Comparison of ENCODE assay signal across 9 mouse cellular contexts in the genomic region with DNA sequence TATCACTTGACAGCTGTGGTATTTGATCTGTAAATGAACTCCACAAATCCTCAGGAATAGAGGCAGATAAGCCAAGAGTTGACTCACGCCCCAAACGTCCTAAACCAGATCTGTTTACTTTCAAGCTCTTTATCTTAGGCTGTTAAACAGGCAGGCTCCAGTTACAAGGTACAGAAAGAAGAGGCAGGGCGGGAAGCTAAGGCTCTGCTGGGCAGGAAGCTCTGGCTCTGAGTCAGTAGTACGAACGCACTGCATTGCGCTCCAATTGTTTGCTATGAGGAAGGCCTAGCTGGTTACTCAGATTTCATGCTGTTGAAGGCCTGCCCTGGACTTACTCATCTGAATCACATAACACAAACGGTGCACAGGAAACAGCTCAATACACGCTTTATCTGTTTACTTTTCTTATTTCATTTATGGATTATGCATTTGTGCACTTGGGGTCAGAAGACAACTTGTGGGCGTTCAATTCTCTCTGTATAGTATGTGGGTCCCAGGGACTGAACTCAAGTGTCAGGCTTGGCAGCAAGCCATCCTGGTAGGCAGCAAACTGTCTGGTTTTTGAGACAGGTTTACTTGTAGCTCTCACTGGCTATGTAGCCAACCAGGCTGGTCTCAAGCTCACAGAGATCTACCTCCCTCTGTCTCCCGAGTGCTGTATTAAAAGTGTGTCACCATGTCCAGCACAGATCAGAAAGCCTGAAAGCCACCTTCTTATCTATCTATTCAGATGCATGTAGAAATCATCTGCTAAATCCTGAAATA. TPM values are rescaled to one million over a fixed set of nuclear protein-coding genes. Genes with fewer than 3 reads are reported as not detected.
DNase-seq lines count a peak whose midpoint lies in the region; ATAC-seq and TF ChIP-seq lines count a peak whose summit lies in the region.
"Had no signal": no experiment of that assay in that cellular context is flagged by ENCODE, and none has a peak within 500 bp of the region (broad histone marks: within the 10 kb centered on the region; RNA-seq: fewer than 3 reads in every experiment).

No protein-coding gene starts in this region.

- H3K36me3 ChIP-seq in heart, embryonic 13.5 days, result peaks cover 18% of the 10 kb centered on the region
- H3K36me3 ChIP-seq in liver, postnatal 0 days (replicated peaks; ENCODE audit: insufficient read depth, low read length), result no peaks in the 10 kb centered on the region; the same call in 1 of the 2 replicates
- H3K36me3 ChIP-seq in midbrain, embryonic 13.5 days, result peaks cover 53% of the 10 kb centered on the region

- DNase-seq in 3T3-L1 (ENCODE audit: low read depth, low spot score) (peak; percentile 96), Patski (ENCODE audit: low read depth, low spot score) (peak; percentile 71)
- no peak for DNase-seq in liver, postnatal 0 days
- DNase-seq in right cerebral cortex, postnatal 14 days, result no peak
- DNase-seq in cerebellum, adult 11-12 months, result no peak
- DNase-seq in neural tube, embryonic 10.5 days (ENCODE audit: extremely low spot score, low spot score), result no peak

- CTCF ChIA-PET in Patski (lab: Charles Lee), result interaction anchor here (0.8 to 2.1 kb wide), 18 partner anchors 9 to 441 kb away, joined by 3 to 7 read pairs (median 4); no protein-coding TSS in a partner anchor

- WGBS in heart, embryonic 13.5 days, result 7% methylated on average over 10 of the region's 10 CpGs
- 33% methylated on average over 10 of the region's 10 CpGs for WGBS in liver, postnatal 0 days (ENCODE audit: insufficient replicate concordance)
- 74% methylated on average over 10 of the region's 10 CpGs for WGBS in midbrain, embryonic 13.5 days

- H3K4me1 ChIP-seq in heart, embryonic 13.5 days, result peaks cover 74% of the 10 kb centered on the region
- peaks cover 6% of the 10 kb centered on the region for H3K4me1 ChIP-seq in liver, postnatal 0 days (ENCODE audit: insufficient read depth)
- no peaks in the 10 kb centered on the region for H3K4me1 ChIP-seq in midbrain, embryonic 13.5 days (replicated peaks)

- H3K9ac ChIP-seq in heart, embryonic 13.5 days, result peak overlapping the region; percentile 72
- no peak overlapping the region for H3K9ac ChIP-seq in liver, postnatal 0 days (replicated peaks)
- H3K9ac ChIP-seq in midbrain, embryonic 13.5 days (replicated peaks), result no peak overlapping the region

- POLR2A ChIA-PET in Patski (lab: Charles Lee), result no interaction called here

- no peak overlapping the region for H3K4me3 ChIP-seq in heart, embryonic 13.5 days
- no peak overlapping the region for H3K4me3 ChIP-seq in liver, postnatal 0 days (ENCODE audit: low read depth, low read length)
- H3K4me3 ChIP-seq in midbrain, embryonic 13.5 days (replicated peaks), result no peak overlapping the region
- H3K4me3 ChIP-seq: megakaryocyte, embryonic 14.5 days had no signal

- in situ Hi-C loops in Patski (cut with MboI; ENCODE audit: low pct_unique_long_range_greater_than_20kb), result no loop called here

- no peak for TF ChIP-seq CTCF in Patski (IDR thresholded peaks at IDR 0.05)
- no peak for TF ChIP-seq CTCF in liver, postnatal 0 days (IDR thresholded peaks at IDR 0.05; ENCODE audit: low read depth)

- peak; percentile 99 for ATAC-seq in Patski
- no peak; the same call in 1 of the 2 replicates for ATAC-seq in heart, embryonic 13.5 days (ENCODE audit: extremely low read depth, insufficient number of reproducible peaks, low FRiP score, low TSS enrichment)
- ATAC-seq in liver, postnatal 0 days, result peak; percentile 67
- no peak for ATAC-seq in midbrain, embryonic 13.5 days

- peak overlapping the region; percentile 98 for H3K27ac ChIP-seq in heart, embryonic 13.5 days (replicated peaks)
- H3K27ac ChIP-seq in liver, postnatal 0 days (ENCODE audit: low read depth), result peak overlapping the region; percentile 23; the same call in 1 of the 2 replicates
- no peak overlapping the region for H3K27ac ChIP-seq in midbrain, embryonic 13.5 days

- H3K9me3 ChIP-seq in heart, embryonic 13.5 days, result no peaks in the 10 kb centered on the region
- H3K9me3 ChIP-seq in liver, postnatal 0 days (ENCODE audit: low read length), result no peaks in the 10 kb centered on the region
- no peaks in the 10 kb centered on the region for H3K9me3 ChIP-seq in midbrain, embryonic 13.5 days
- H3K9me3 ChIP-seq: megakaryocyte, embryonic 14.5 days had no signal

- H3K27me3 ChIP-seq in Patski, result no peaks in the 10 kb centered on the region
- no peaks in the 10 kb centered on the region for H3K27me3 ChIP-seq in heart, embryonic 13.5 days (replicated peaks)
- H3K27me3 ChIP-seq in liver, postnatal 0 days (ENCODE audit: insufficient read depth, low read length), result no peaks in the 10 kb centered on the region
- H3K27me3 ChIP-seq in midbrain, embryonic 13.5 days, result no peaks in the 10 kb centered on the region
- H3K27me3 ChIP-seq: megakaryocyte, embryonic 14.5 days had no signal

- TF ChIP-seq EP300 in liver, postnatal 0 days (IDR thresholded peaks at IDR 0.05; ENCODE audit: low read depth), result no peak

- H3K4me2 ChIP-seq in heart, embryonic 13.5 days, result peak overlapping the region; percentile 29
- H3K4me2 ChIP-seq in liver, postnatal 0 days (ENCODE audit: low read depth, low read length), result no peak overlapping the region
- H3K4me2 ChIP-seq in midbrain, embryonic 13.5 days (replicated peaks), result no peak overlapping the region

RNA-seq across cellular contexts. Expression of gene Miga1, which starts 31.5 kb away (rescaled TPM):
- polyA plus RNA-seq in Patski (2021), result 12.0 TPM
- polyA plus RNA-seq in heart, embryonic 13.5 days (2015; fragmentation: Nextera tagmentation; extraction: Ambion mirVana), result 10.8 and 12.0 TPM in 2 replicates
- 2.6 and 3.2 TPM in 2 replicates for polyA plus RNA-seq in liver, postnatal 0 days (2015; fragmentation: Nextera tagmentation; extraction: Ambion mirVana)
- 18.1 TPM in 2 replicates for polyA plus RNA-seq in midbrain, embryonic 13.5 days (2015; fragmentation: Nextera tagmentation; extraction: Ambion mirVana)

RNA-seq across cellular contexts. Expression of gene Usp33, which starts 37.6 kb away (rescaled TPM):
- 90.3 TPM for polyA plus RNA-seq in Patski (2021)
- 25.5 and 28.2 TPM in 2 replicates for polyA plus RNA-seq in heart, embryonic 13.5 days (2015; fragmentation: Nextera tagmentation; extraction: Ambion mirVana)
- 11.1 and 13.6 TPM in 2 replicates for polyA plus RNA-seq in liver, postnatal 0 days (2015; fragmentation: Nextera tagmentation; extraction: Ambion mirVana)
- polyA plus RNA-seq in midbrain, embryonic 13.5 days (2015; fragmentation: Nextera tagmentation; extraction: Ambion mirVana), result 79.1 and 85.8 TPM in 2 replicates

RNA-seq across cellular contexts. Expression of gene Nexn, which starts 42.5 kb away (rescaled TPM):
- polyA plus RNA-seq in Patski (2021), result 20.6 TPM
- 192 and 211 TPM in 2 replicates for polyA plus RNA-seq in heart, embryonic 13.5 days (2015; fragmentation: Nextera tagmentation; extraction: Ambion mirVana)
- 1.1 and 2.4 TPM in 2 replicates for polyA plus RNA-seq in liver, postnatal 0 days (2015; fragmentation: Nextera tagmentation; extraction: Ambion mirVana)
- 1.9 and 2.8 TPM in 2 replicates for polyA plus RNA-seq in midbrain, embryonic 13.5 days (2015; fragmentation: Nextera tagmentation; extraction: Ambion mirVana)

Comparison
In these comparisons a context has a peak if more than half of its experiments do, and no peak if none do; other contexts are left out.
1. DNase-seq: peak in 3T3-L1 (single experiment) and Patski (single experiment); none in liver, postnatal 0 days (single experiment), right cerebral cortex, postnatal 14 days (single experiment), cerebellum, adult 11-12 months (single experiment) and neural tube, embryonic 10.5 days (single experiment).
2. ATAC-seq: peak in Patski (single experiment) and liver, postnatal 0 days (single experiment); none in heart, embryonic 13.5 days (single experiment) and midbrain, embryonic 13.5 days (single experiment).